ENCODE assay signal across 28 mouse cellular contexts in genomic region chr9:105139204-105139603, GRCm38 (mm10). TPM values are rescaled to one million over a fixed set of nuclear protein-coding genes. Genes with fewer than 3 reads are reported as not detected.
DNase-seq lines count a peak whose midpoint lies in the region; ATAC-seq lines count a peak whose summit lies in the region.
"Had no signal": no experiment of that assay in that cellular context is flagged by ENCODE, and none has a peak within 500 bp of the region (broad histone marks: within the 10 kb centered on the region; RNA-seq: fewer than 3 reads in every experiment).

No protein-coding gene starts in this region.

- H3K4me2 ChIP-seq in intestine, embryonic 14.5 days (ENCODE audit: low read length), result no peak overlapping the region
- no peak overlapping the region for H3K4me2 ChIP-seq in stomach, embryonic 15.5 days
- H3K4me2 ChIP-seq: embryonic facial prominence, embryonic 12.5 days; heart, embryonic 13.5 days; hindbrain, embryonic 12.5 days had no signal

- no peaks in the 10 kb centered on the region for H3K27me3 ChIP-seq in intestine, embryonic 14.5 days (replicated peaks; ENCODE audit: control insufficient read depth, insufficient read depth, low read length)
- no peaks in the 10 kb centered on the region for H3K27me3 ChIP-seq in stomach, embryonic 15.5 days (replicated peaks)
- H3K27me3 ChIP-seq: CH12.LX; embryonic facial prominence, embryonic 12.5 days; heart, embryonic 13.5 days; hindbrain, embryonic 12.5 days; Patski had no signal

- H3K4me3 ChIP-seq in intestine, embryonic 14.5 days (ENCODE audit: low read depth, low read length), result no peak overlapping the region
- H3K4me3 ChIP-seq in stomach, embryonic 15.5 days (replicated peaks), result no peak overlapping the region
- H3K4me3 ChIP-seq: embryonic facial prominence, embryonic 12.5 days; heart, embryonic 13.5 days; hindbrain, embryonic 12.5 days had no signal

- H3K36me3 ChIP-seq in intestine, embryonic 14.5 days (ENCODE audit: control insufficient read depth, insufficient read depth, low read length), result no peaks in the 10 kb centered on the region
- no peaks in the 10 kb centered on the region for H3K36me3 ChIP-seq in stomach, embryonic 15.5 days
- H3K36me3 ChIP-seq: embryonic facial prominence, embryonic 12.5 days; heart, embryonic 13.5 days; hindbrain, embryonic 12.5 days had no signal

- DNase-seq in intestine, embryonic 14.5 days (ENCODE audit: low spot score), result no peak
- DNase-seq in large intestine, adult 2 months (ENCODE audit: low read depth, low spot score), result peak; percentile 85
- no peak for DNase-seq in adrenal gland, adult 18-20 months (ENCODE audit: low spot score in 2 of 2)
- DNase-seq in left cerebral cortex, adult 8-10 months (ENCODE audit: low spot score in 2 of 2), result no peak
- no peak for DNase-seq in layer of hippocampus, postnatal 14 days (ENCODE audit: low spot score in 2 of 2)
- DNase-seq: adrenal gland, adult 8-10 months; adrenal gland, postnatal 36 days; cerebellum, adult 11 months; cerebellum, adult 8-10 months; cerebellum, postnatal 14 days; gastrocnemius, postnatal 10 days; heart, postnatal 36 days had no signal

- H3K9ac ChIP-seq in intestine, embryonic 14.5 days (ENCODE audit: low read length), result no peak overlapping the region
- no peak overlapping the region for H3K9ac ChIP-seq in stomach, embryonic 15.5 days
- H3K9ac ChIP-seq: embryonic facial prominence, embryonic 12.5 days; heart, embryonic 13.5 days; hindbrain, embryonic 12.5 days had no signal

- no peak overlapping the region for H3K27ac ChIP-seq in intestine, embryonic 14.5 days (ENCODE audit: low read depth)
- no peak overlapping the region for H3K27ac ChIP-seq in stomach, embryonic 15.5 days
- H3K27ac ChIP-seq: embryonic facial prominence, embryonic 12.5 days; heart, embryonic 13.5 days; hindbrain, embryonic 12.5 days had no signal

- 0 out of 2 replicates have a peak, but pooled peaks have one; percentile 47 for ATAC-seq in common myeloid progenitor, adult 5-6 weeks (replicated peaks; ENCODE audit: low read depth, poor library complexity, severe bottlenecking)
- peak; percentile 70 for ATAC-seq in intestine, embryonic 14.5 days (replicated peaks; ENCODE audit: low FRiP score, low TSS enrichment, low read depth)
- 0 out of 2 replicates have a peak, but pooled peaks have one; percentile 18 for ATAC-seq in stomach, embryonic 15.5 days (ENCODE audit: insufficient read depth, low FRiP score, low read depth)
- ATAC-seq: forebrain, embryonic 16.5 days; hindbrain, embryonic 16.5 days; Patski had no signal

- no peaks in the 10 kb centered on the region for H3K4me1 ChIP-seq in intestine, embryonic 14.5 days (replicated peaks; ENCODE audit: control insufficient read depth, insufficient read depth, low read length)
- H3K4me1 ChIP-seq in stomach, embryonic 15.5 days, result no peaks in the 10 kb centered on the region
- H3K4me1 ChIP-seq: embryonic facial prominence, embryonic 12.5 days; heart, embryonic 13.5 days; hindbrain, embryonic 12.5 days had no signal

- WGBS in intestine, embryonic 14.5 days, result 31% methylated on average over 6 of the region's 6 CpGs
- 14% methylated on average over 6 of the region's 6 CpGs for WGBS in large intestine, adult 2 months
- WGBS in stomach, embryonic 15.5 days, result 51% methylated on average over 6 of the region's 6 CpGs

- no peaks in the 10 kb centered on the region for H3K9me3 ChIP-seq in intestine, embryonic 14.5 days (ENCODE audit: control insufficient read depth, low read length)
- H3K9me3 ChIP-seq in stomach, embryonic 15.5 days, result no peaks in the 10 kb centered on the region
- H3K9me3 ChIP-seq: embryonic facial prominence, embryonic 12.5 days; heart, embryonic 13.5 days; hindbrain, embryonic 12.5 days had no signal

RNA-seq across cellular contexts. Expression of gene 1700080E11Rik, which starts 5.7 kb away (rescaled TPM):
- total RNA-seq in common myeloid progenitor, adult 5-6 weeks (2017), result not detected in 2 replicates
- not detected in 2 replicates for polyA plus RNA-seq in intestine, embryonic 14.5 days (2014; fragmentation: Nextera tagmentation; extraction: Ambion mirVana)
- polyA plus RNA-seq in large intestine, adult 2 months (2012; rRNA removed), result not detected in 2 replicates
- not detected in 2 replicates for polyA plus RNA-seq in stomach, embryonic 15.5 days (2015; fragmentation: Nextera tagmentation; extraction: Ambion mirVana)
- not detected for total RNA-seq in adrenal gland, adult 18-20 months (2021)
- not detected for total RNA-seq in left cerebral cortex, adult 8-10 months (2022)
- not detected for total RNA-seq in layer of hippocampus, postnatal 14 days (2021)
- total RNA-seq: adrenal gland, adult 8-10 months; adrenal gland, postnatal 36 days; CH12.LX; gastrocnemius, postnatal 10 days; gastrocnemius, postnatal 4 days; heart, adult 8-10 months; heart, postnatal 36 days had no signal
- polyA plus RNA-seq: brain, embryonic 14.5 days; cortical plate, adult 2 months; embryonic facial prominence, embryonic 12.5 days; forebrain, embryonic 11.5 days; forebrain, embryonic 16.5 days; frontal cortex, adult 2 months; heart, embryonic 13.5 days; heart, postnatal 0 days; hindbrain, embryonic 12.5 days; hindbrain, embryonic 16.5 days; Patski had no signal

RNA-seq across cellular contexts. Expression of gene Nudt16, which starts 7.6 kb away (rescaled TPM):
- total RNA-seq in common myeloid progenitor, adult 5-6 weeks (2017), result 8.5 and 8.9 TPM in 2 replicates
- 21.9 and 23.7 TPM in 2 replicates for polyA plus RNA-seq in intestine, embryonic 14.5 days (2014; fragmentation: Nextera tagmentation; extraction: Ambion mirVana)
- polyA plus RNA-seq in large intestine, adult 2 months (2012; rRNA removed), result 13.2 and 19.6 TPM in 2 replicates
- polyA plus RNA-seq in stomach, embryonic 15.5 days (2015; fragmentation: Nextera tagmentation; extraction: Ambion mirVana), result 20.9 and 21.4 TPM in 2 replicates
- 10 to 100 TPM; 10.2 to 13.0 TPM for total RNA-seq in adrenal gland, adult 18-20 months (2021)
- total RNA-seq in left cerebral cortex, adult 8-10 months (2022), result 10 to 100 TPM; 15.1 to 22.0 (median 20.2) TPM
- 10 to 100 TPM; 17.0 to 17.4 TPM for total RNA-seq in layer of hippocampus, postnatal 14 days (2021)

Comparison
In these comparisons a context has a peak if more than half of its experiments do, and no peak if none do; other contexts are left out.
1. ATAC-seq: peak in every context shown above with its lines; median percentile 70 in intestine, embryonic 14.5 days; 47 in common myeloid progenitor, adult 5-6 weeks; 18 in stomach, embryonic 15.5 days.